Mouse (Mus musculus) MEL-GATA-1-ER (cell line): ENCODE measurements around the gene Mindy4.
A peak's percentile ranks its signal among the peaks of the same experiment; 100 is the strongest.
"Not testable (repeated sequence)": the region's sequence is repeated elsewhere in the genome, so short reads cannot be mapped to it uniquely, and the experiment has no call there.

ENCODE experiments used
- DNase-seq: peaks from one replicate; pipeline ENCODE4 v3.0.0-alpha.2; 2012; ENCODE audit warnings: low read depth; ENCODE audit errors: extremely low read depth

Mindy4 gene

DNA sequence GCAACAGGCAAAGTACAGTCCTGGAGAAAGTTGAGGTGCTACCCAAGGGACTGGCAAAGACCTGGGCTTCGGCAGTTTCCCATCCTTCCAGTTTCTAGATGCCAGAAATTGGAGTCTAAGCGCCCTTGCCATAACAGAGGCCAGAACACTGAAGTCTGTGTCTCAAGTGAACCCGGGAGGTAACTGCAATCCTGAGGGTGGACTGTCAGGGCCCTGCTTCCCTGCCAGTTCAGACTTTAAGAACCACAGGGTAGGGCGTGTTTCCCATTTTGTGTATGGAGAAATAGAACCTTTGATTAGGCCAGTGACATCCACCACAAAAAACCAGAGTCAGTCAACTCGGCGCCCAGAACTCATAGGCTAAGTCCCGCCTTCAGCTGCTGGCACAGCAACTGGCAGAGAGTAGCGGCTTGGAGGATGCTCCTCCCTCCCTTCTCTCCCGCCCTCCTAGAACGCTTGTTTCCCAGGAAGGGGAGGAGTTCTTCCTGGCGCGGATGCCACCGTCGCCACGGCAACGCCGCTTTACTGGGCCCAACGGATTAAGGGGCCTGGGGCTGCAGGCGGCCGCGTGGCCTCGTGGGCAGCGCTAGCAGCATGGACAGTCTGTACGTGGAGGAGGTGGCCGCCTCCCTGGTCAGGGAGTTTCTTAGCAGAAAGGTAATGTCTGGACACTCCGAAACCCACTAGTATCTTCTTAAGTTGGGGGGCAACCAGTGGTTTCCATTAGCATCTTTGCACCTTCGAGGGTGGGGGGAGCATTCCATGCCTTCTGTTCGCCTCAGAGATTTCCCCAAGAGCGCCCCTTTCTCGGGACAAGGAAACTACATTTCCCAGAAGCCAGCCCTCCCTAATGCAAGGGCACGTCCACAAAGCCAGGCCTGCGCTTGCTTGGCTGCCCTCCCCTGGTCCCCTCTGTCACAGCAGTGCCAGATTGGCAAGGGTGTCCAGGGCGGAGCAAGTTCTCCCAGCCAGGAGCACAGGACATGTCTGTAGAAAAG is at the start of gene Mindy4:
Gene Mindy4, plus strand, starts transcription at position 471 of the 998 bp plus-strand sequence.
- DNase-seq = peak; percentile 46

DNA sequence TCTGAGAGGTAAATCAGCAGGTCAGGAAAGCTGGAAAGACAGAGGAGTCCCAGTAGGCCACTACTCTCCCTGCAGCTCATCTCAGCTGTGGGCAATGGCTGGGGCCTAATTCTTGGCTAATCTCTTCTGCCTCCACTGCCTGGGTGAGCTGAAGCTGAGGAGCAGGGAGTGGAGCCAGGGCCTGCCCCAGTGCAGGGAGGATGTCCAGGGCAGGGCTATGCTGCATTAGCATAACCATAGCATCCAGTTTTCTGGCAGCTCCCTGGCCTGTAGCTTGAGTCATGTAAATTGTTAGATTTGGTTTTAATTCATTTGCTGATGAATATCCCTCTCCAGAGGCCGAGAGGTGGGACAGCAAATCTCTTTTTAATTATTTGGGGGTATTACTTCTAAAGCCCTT is 43.9 kb upstream of the Mindy4 start:
- no peak for DNase-seq

GRCm38 (mm10) chr6:55161311-55161761 is 41.8 kb upstream of the Mindy4 start:
- DNase-seq = no peak

DNA sequence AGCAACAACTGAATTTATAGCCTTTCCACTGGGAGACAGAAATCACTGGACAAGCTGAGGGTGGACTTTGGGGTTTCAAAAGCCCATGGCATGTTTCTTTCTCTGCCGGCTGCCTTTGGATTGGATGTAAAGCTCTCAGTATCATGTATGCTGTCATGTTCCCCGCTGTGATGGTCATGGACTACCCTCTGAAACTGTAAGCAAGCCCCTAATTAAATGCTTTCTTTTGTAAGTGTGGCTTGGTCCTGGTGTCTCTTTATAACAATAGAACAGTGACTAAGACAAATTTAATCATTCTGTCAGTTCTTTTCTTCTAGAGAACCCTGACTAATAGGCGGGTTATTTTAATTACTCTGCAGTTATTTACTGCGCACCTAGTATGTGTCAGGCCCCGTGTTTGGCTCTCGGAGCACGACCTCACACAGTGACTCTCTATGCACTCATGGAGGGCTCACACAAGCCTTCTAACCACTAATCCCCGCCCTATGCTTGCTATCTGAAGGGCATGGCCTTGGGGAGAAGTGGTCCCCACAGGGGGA is 40.1 kb upstream of the Mindy4 start:
- no peak for DNase-seq

- DNase-seq = peak; percentile 51
Measured at GRCm38 (mm10) chr6:55166777-55167463, 36.3 kb upstream of the Mindy4 start.

- DNase-seq = no peak
Measured at GRCm38 (mm10) chr6:55169818-55170217, 33.4 kb upstream of the Mindy4 start.

DNA sequence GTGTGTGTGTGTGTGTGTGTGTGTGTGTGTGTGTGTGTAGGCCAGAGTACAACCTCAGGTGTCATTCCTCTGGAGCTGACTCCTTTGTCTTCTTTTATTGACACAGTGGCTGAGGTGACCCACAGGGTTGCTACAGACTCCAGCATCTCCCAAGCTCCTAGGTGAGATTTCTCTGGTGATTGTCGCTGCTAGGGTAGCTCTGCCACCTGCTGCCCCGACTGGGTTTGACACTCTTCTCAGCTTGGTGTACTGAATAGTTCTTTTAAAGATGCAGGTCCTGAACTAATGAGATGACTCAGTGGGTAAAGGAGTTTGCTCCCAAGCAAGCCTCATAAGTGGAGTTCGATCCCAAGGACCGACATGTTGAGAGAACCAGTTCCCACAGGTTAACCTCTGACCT is 31.5 kb upstream of the Mindy4 start:
- DNase-seq = no peak

DNA sequence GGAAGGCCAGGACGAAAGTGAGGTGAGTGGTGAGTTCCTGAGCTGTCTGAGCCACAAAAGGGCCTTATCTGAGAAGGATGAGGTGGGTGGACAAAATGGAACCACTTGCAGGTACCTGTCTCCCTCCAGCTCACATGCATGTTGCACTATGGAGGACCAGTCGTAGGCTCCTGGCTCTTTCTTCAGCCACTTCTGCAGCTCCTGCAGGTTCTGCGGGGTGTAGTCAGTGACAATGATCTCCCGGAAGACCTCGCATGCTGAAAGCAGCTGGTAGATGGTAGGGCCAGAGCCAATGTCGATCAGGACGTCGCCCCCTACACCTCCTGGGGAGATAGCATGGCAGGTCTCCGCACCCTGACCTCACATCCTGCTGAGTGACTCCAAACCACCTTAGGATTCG is 30.0 kb upstream of the Mindy4 start:
- no peak for DNase-seq

DNA sequence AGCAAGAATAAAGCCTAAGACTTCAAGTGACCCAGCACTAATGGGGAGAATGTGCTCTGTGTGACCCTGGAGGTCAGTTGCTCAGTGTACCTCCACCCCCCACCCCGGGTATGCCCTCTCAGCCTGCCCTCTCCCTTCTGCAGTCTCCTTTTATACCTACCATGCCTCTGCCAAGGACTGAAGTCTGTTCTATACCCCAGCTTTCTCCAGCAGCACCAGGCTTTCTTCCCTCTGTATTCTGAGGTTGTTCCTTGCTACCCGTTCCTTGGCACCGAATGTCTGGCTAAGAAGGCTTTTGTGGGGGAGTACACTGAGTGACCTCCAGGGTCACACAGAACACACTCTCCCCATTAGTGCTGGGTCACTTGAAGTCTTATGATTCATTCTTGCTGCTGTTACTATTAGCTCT is 29.2 kb upstream of the Mindy4 start:
- no peak for DNase-seq

GRCm38 (mm10) chr6:55174741-55175181 is 28.4 kb upstream of the Mindy4 start, which contains the start of gene Inmt:
TSS of gene Inmt (minus strand) at chr6:55175043.
- no peak for DNase-seq

DNA sequence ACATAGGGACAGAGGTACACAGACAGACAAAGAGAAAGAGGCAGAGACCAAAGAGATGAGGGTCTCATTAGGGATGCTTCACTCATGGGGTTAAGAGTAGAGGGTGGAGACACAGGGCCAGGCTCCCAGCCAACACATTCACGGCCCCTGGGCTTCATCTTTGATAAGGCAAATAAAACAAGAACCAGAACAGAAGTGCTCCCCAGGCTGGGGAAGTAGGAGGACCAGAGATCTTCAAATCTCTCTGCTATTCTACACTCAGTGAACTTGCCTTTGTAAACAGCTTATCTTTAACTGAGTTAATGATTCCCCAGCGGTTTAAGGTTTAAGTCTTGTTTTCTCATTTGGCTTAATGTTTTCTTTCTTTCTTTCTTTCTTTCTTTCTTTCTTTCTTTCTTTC is 27.7 kb upstream of the Mindy4 start:
- peak; percentile 27 for DNase-seq

DNA sequence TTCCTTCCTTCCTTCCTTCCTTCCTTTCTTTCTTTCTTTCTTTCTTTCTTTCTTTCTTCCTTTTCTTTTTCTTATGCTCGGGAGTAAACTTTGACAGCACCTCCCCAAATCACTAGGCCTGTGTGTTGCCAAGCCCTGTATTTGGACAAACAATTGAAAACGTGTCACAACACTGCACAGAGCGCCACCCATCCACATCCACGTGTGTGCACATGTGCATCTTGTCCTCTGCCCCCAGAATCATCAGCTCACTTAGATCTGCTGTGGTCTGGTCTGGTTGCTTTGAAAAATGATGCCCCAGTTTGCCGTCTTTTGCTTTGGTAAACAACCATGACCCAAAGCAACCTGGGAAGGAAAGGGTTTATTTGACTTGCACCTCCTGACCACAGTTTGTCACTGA is 27.3 kb upstream of the Mindy4 start:
- DNase-seq = no peak

DNA sequence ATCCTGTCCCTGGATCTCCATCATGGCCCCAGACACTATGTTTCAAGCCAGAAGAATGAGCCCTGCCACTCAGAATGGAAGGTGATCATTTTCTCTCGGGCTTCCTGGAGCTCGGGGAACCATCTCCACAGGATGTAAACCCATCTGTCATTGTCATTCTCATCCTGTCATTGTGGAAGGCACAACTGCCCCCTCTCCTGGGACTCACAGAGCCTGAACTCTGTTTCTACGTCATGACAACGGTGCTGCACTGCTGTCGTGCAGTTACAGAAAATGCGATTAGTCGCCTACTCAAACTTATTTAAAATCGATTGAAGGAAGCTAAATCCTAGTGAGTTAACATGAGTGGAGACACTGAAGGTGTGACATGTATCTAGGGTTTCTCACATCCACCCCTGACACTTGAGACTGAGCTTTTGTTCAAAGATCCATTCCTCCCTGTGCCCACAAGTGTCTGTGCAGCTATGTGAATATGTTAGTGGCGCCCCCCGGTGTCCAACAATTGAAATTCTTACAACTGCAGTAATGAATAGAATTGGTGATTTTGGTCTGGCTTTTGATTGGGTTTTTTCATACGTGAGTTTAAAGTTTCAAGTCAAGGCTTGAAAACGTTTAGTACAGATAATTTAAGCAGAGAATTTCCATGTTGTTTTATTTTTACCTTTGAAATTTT is 26.0 kb upstream of the Mindy4 start:
- DNase-seq = peak; percentile 16

GRCm38 (mm10) chr6:55179560-55179959 is 23.6 kb upstream of the Mindy4 start:
- no peak for DNase-seq

DNA sequence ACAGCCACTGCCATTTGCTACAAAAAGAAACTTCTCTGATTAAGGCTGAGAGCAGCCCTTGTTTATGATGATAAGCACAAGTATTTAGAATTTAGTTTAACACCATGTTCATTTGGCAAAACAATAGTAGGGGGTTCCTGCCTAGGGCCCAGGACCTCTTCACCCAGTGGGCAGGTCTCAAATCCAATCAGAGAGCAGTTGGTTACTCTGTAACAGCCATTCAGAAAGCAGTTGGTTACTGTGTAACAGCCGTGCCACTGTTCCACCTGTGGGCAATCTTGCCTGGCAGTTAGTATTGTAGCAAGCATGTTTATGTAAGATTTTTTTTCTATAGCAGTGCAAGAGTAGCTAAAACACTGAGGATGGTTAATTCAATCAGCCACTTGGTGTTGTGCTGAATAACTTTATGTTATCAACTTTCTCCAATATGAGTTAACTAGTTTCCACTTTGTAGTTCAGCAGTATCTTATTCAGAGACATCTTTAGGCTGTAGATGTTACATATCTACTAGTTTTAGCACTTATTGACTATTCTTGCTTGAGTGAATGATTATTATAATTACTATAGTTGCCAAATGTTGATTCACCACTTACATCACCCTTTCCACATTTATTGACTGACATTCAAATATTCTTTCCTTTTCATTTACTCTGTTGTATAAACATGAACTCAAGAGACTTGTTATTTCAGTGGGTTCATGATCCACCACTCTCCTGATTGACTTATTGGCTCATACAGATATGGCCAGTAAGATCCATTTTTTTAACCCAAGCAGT is 20.3 kb upstream of the Mindy4 start:
- DNase-seq = no peak

DNA sequence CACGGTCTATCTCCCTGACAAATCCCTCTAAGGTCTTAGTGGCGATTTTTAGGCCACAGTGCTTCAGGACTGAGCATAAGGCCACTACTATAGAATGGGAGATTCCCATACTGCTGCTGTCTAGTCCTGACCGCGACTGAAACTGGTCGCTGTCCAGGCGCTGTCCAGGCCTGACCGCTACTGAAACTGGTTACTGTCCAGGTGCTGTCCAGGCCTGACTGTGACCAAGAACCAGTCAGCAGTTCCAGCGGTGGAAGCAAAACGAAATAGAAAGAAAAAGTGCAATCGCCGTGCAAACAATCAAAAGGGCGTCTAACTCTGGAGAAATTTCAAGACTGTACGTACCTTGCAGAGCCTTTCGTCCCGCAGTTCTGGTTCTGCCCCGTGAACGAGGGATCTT is 15.4 kb upstream of the Mindy4 start:
- not testable (repeated sequence) for DNase-seq

GRCm38 (mm10) chr6:55189406-55189805 is 13.8 kb upstream of the Mindy4 start:
- DNase-seq = no peak

- DNase-seq = no peak
Measured at GRCm38 (mm10) chr6:55191537-55191936, 11.6 kb upstream of the Mindy4 start.

- DNase-seq = no peak
Measured at GRCm38 (mm10) chr6:55193171-55193570, 10.0 kb upstream of the Mindy4 start.

DNA sequence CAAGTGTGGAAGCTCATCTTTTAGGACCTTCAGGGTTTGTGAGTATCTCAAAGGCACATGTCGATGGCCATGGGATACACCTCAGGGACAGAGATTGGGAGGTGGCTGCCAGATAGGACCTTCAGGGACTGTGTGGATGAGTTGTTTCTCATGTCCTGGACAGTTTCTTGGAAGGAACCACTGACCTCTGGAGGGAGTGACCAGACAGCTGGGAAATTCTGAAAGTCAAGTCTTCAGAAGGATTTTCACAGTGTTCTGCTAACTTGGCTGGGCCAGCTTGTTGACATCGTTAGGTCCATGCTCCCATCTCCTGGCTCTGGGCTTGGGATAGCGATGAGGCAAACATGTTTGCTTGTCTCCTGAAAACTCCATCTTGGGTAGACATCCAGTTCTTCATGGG is 4.1 kb upstream of the Mindy4 start:
- no peak for DNase-seq

GRCm38 (mm10) chr6:55203931-55204330 is 748 bp downstream of the Mindy4 start:
- DNase-seq = no peak
